Mouse (Mus musculus) midbrain, embryonic 11.5 days (tissue): ENCODE data around the gene Aurkaip1. TPM values are rescaled to one million over a fixed set of nuclear protein-coding genes. Genes with fewer than 3 reads are reported as not detected.

Experiments
- ATAC-seq: fragments of 200-750 bp; cut with Nextera tagmentation; 2 replicates; pipeline ENCODE4 v1.8.0; 2017; ENCODE audit warnings: moderate TSS enrichment, moderate library complexity; ENCODE audit not compliant: low FRiP score
- DNase-seq: peaks from one replicate; pipeline ENCODE4 v3.0.0; 2015; ENCODE audit warnings: low spot score; ENCODE audit errors: missing footprints
- H3K27ac ChIP-seq: fragments of 300-500 bp; sonication (generic); 2 replicates; pipeline ENCODE4 v1.5.1; 2014; ENCODE audit warnings: low read depth, low read length
- H3K27me3 ChIP-seq: fragments of 300-500 bp; sonication (generic); 2 replicates; pipeline ENCODE4 v1.6.1; 2014; ENCODE audit warnings: mild to moderate bottlenecking, low read length, moderate library complexity, mixed read lengths; ENCODE audit not compliant: control insufficient read depth, insufficient read depth
- H3K36me3 ChIP-seq: fragments of 300-500 bp; sonication (generic); 2 replicates; pipeline ENCODE4 v1.6.1; 2014; ENCODE audit warnings: mild to moderate bottlenecking, low read length, moderate library complexity, mixed read lengths; ENCODE audit not compliant: control insufficient read depth, insufficient read depth
- H3K4me1 ChIP-seq: fragments of 300-500 bp; sonication (generic); 2 replicates; pipeline ENCODE4 v1.6.1; 2014; ENCODE audit warnings: low read length; ENCODE audit not compliant: control insufficient read depth, insufficient read depth
- H3K4me2 ChIP-seq: fragments of 300-500 bp; sonication (generic); 2 replicates; pipeline ENCODE4 v1.6.1; 2014; ENCODE audit warnings: mild to moderate bottlenecking, moderate library complexity
- H3K4me3 ChIP-seq: fragments of 300-500 bp; sonication (generic); 2 replicates; pipeline ENCODE4 v1.5.1; 2014; ENCODE audit warnings: low read depth, low read length
- H3K9ac ChIP-seq: fragments of 300-500 bp; sonication (generic); 2 replicates; pipeline ENCODE4 v1.6.1; 2014; ENCODE audit warnings: low read length
- H3K9me3 ChIP-seq: fragments of 300-500 bp; sonication (generic); 2 replicates; pipeline ENCODE4 v1.6.1; 2016; ENCODE audit warnings: low read length; ENCODE audit not compliant: control insufficient read depth
- WGBS: fragments of 180-500 bp; shearing (Covaris S2); extraction: QIAGEN DNeasy Blood & Tissue Kit; methylation state at CpG from one replicate; pipeline ENCODE4 v1.1.7; 2014; 5-methylcytosine and 5-hydroxymethylcytosine counted together
- polyA plus RNA-seq: library from polyadenylated mRNA; unstranded; fragments of >200 nt; fragmentation: Nextera tagmentation; extraction: Ambion mirVana; gene quantifications from 2 replicates; pipeline ENCODE4 v1.2.1, GENCODE M21; 2014

Gene Aurkaip1
- polyA plus RNA-seq, 1 experiment from 2014 or later, result 128 TPM

- Histone ChIP-seq H3K27me3 (no peaks in the 10 kb centered on the region), H3K36me3 (no peaks in the 10 kb centered on the region), H3K9me3 (no peaks in the 10 kb centered on the region), H3K4me3 (no peak overlapping the region), H3K9ac (no peak overlapping the region), H3K4me1 (no peaks in the 10 kb centered on the region), H3K4me2 (no peak overlapping the region), H3K27ac (no peak overlapping the region)
- no peak for ATAC-seq
- WGBS, result 66% methylated on average over 3 of the region's 3 CpGs
- DNase-seq, result no peak
Observed at GRCm38 (mm10) chr4:155790650-155791161, 40.4 kb upstream of the Aurkaip1 start.

GRCm38 (mm10) chr4:155791240-155791933 lies 39.7 kb upstream of the Aurkaip1 start:
- ATAC-seq, result no peak
- Histone ChIP-seq H3K4me1 (no peaks in the 10 kb centered on the region), H3K27ac (no peak overlapping the region), H3K9me3 (no peaks in the 10 kb centered on the region), H3K4me2 (no peak overlapping the region), H3K4me3 (no peak overlapping the region), H3K27me3 (no peaks in the 10 kb centered on the region), H3K9ac (no peak overlapping the region), H3K36me3 (no peaks in the 10 kb centered on the region)
- DNase-seq, result no peak
- 81% methylated on average over 24 of the region's 24 CpGs for WGBS

GRCm38 (mm10) chr4:155793730-155794129 lies 37.3 kb upstream of the Aurkaip1 start:
- Histone ChIP-seq H3K4me1 (no peaks in the 10 kb centered on the region), H3K27ac (no peak overlapping the region), H3K36me3 (no peaks in the 10 kb centered on the region), H3K9me3 (no peaks in the 10 kb centered on the region), H3K9ac (no peak overlapping the region), H3K4me3 (no peak overlapping the region), H3K27me3 (no peaks in the 10 kb centered on the region), H3K4me2 (no peak overlapping the region)
- ATAC-seq, result no peak
- WGBS, result 77% methylated on average over 2 of the region's 2 CpGs
- DNase-seq, result no peak

GRCm38 (mm10) chr4:155802075-155802474 lies 29.0 kb upstream of the Aurkaip1 start:
- DNase-seq, result no peak
- Histone ChIP-seq H3K4me2 (no peak overlapping the region), H3K4me3 (no peak overlapping the region), H3K27me3 (no peaks in the 10 kb centered on the region), H3K4me1 (peaks cover 7% of the 10 kb centered on the region), H3K9ac (no peak overlapping the region), H3K9me3 (no peaks in the 10 kb centered on the region), H3K36me3 (peaks cover 4% of the 10 kb centered on the region; the same call in 1 of the 2 replicates), H3K27ac (no peak overlapping the region)
- WGBS, result 89% methylated on average over 1 of the region's 1 CpGs
- no peak for ATAC-seq

GRCm38 (mm10) chr4:155802741-155803339 lies 28.2 kb upstream of the Aurkaip1 start, which contains the start of gene Mrpl20:
Mrpl20 (plus strand) TSS chr4:155802878.
- peak; percentile 38 for ATAC-seq
- 7% methylated on average over 12 of the region's 12 CpGs for WGBS

GRCm38 (mm10) chr4:155803340-155804041 lies 27.6 kb upstream of the Aurkaip1 start:
- WGBS, result under 1% methylated on average over 56 of the region's 58 CpGs

More at GRCm38 (mm10) chr4:155802741-155803339, 28.2 kb upstream of the Aurkaip1 start, which contains the start of gene Mrpl20:
- H3K9ac ChIP-seq, result peak within 1 kb of the TSS; percentile 91
- DNase-seq, result no peak
- H3K4me3 ChIP-seq, result peak within 1 kb of the TSS; percentile 90
- H3K27ac ChIP-seq, result no peak within 1 kb of the TSS; the same call in 1 of the 2 replicates
- no peaks in the 10 kb centered on the region for H3K27me3 ChIP-seq
- H3K36me3 ChIP-seq, result peaks cover 4% of the 10 kb centered on the region; the same call in 1 of the 2 replicates
- no peaks in the 10 kb centered on the region for H3K9me3 ChIP-seq
- peaks cover 7% of the 10 kb centered on the region for H3K4me1 ChIP-seq
- H3K4me2 ChIP-seq, result peak within 1 kb of the TSS; percentile 52

GRCm38 (mm10) chr4:155807841-155808240 lies 23.2 kb upstream of the Aurkaip1 start:
- ATAC-seq (no peak), DNase-seq (no peak)
- no peaks in the 10 kb centered on the region for H3K27me3 ChIP-seq
- no peaks in the 10 kb centered on the region for H3K9me3 ChIP-seq
- peaks cover 11% of the 10 kb centered on the region for H3K4me1 ChIP-seq
- H3K4me3 ChIP-seq, result no peak overlapping the region
- 83% methylated on average over 3 of the region's 3 CpGs for WGBS
- no peak overlapping the region for H3K4me2 ChIP-seq
- no peak overlapping the region for H3K9ac ChIP-seq
- H3K36me3 ChIP-seq, result peaks cover 14% of the 10 kb centered on the region
- H3K27ac ChIP-seq, result no peak overlapping the region

More at GRCm38 (mm10) chr4:155803340-155804041, 27.6 kb upstream of the Aurkaip1 start:
- peak; percentile 99 for DNase-seq
- Histone ChIP-seq H3K9ac (peak overlapping the region; percentile 91), H3K4me1 (peaks cover 7% of the 10 kb centered on the region), H3K27ac (no peak overlapping the region; the same call in 1 of the 2 replicates), H3K4me2 (peak overlapping the region; percentile 52), H3K4me3 (peak overlapping the region; percentile 90), H3K36me3 (peaks cover 4% of the 10 kb centered on the region; the same call in 1 of the 2 replicates), H3K27me3 (no peaks in the 10 kb centered on the region), H3K9me3 (no peaks in the 10 kb centered on the region)
- ATAC-seq, result peak; percentile 98

GRCm38 (mm10) chr4:155811929-155812664 lies 19.0 kb upstream of the Aurkaip1 start, which contains the start of gene Ccnl2:
Ccnl2 (plus strand) TSS chr4:155812489.
- ATAC-seq, result peak; percentile 99

More at GRCm38 (mm10) chr4:155811929-155812664, 19.0 kb upstream of the Aurkaip1 start, which contains the start of gene Ccnl2:
- peak within 1 kb of the TSS; percentile 62 for H3K27ac ChIP-seq
- no peaks in the 10 kb centered on the region for H3K9me3 ChIP-seq
- H3K4me2 ChIP-seq, result peak within 1 kb of the TSS; percentile 60
- peak within 1 kb of the TSS; percentile 100 for H3K4me3 ChIP-seq
- H3K27me3 ChIP-seq, result no peaks in the 10 kb centered on the region
- peaks cover 22% of the 10 kb centered on the region for H3K36me3 ChIP-seq
- WGBS, result under 1% methylated on average over 60 of the region's 60 CpGs
- peaks cover 15% of the 10 kb centered on the region for H3K4me1 ChIP-seq
- peak within 1 kb of the TSS; percentile 99 for H3K9ac ChIP-seq
- peak; percentile 99 for DNase-seq
